Mouse (Mus musculus): ENCODE data around the gene Gm7073.

DNA sequence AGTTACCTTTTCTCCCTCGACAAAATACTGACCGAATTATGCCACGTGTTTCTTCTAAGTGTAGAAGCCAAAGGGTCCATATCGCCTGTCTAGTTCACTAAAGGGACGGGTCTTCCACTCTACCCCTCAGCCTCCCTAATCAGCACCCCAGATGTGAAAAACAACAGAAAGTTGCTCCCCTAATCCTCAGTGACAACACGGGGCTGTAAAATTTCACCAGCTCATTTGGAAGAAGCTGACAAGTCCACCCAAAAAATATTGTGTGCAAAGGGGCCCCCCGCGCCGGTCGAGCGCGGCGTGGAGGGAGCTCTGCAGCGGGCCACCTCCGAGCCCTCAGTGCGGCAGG, 8.0 kb upstream of the Gm7073 start:
- TF ChIP-seq GATA1 (IDR thresholded peaks at IDR 0.05; ENCODE audit: borderline replicate concordance, low read length) = no peak
- no peak for TF ChIP-seq FLI1 (IDR thresholded peaks at IDR 0.05; ENCODE audit: low read length)
